Mouse (Mus musculus) intestine, postnatal 0 days (tissue): ENCODE measurements around the gene Pld3. TPM values are rescaled to one million over a fixed set of nuclear protein-coding genes. Genes with fewer than 3 reads are reported as not detected.

ENCODE experiments used
- ATAC-seq: fragments of 200-750 bp; cut with Nextera tagmentation; 2 replicates; pipeline ENCODE4 v1.8.0; 2017; ENCODE audit warnings: mild to moderate bottlenecking, moderate TSS enrichment, moderate library complexity
- H3K27ac ChIP-seq: fragments of 300-500 bp; sonication (generic); 2 replicates; pipeline ENCODE4 v1.5.1; 2014; ENCODE audit warnings: mild to moderate bottlenecking, low read depth, low read length, moderate library complexity
- H3K27me3 ChIP-seq: fragments of 300-500 bp; sonication (generic); replicated peaks from 2 replicates; pipeline ENCODE4 v1.6.1; 2014; ENCODE audit warnings: low read length, mixed read lengths; ENCODE audit not compliant: control insufficient read depth, insufficient read depth
- H3K36me3 ChIP-seq: fragments of 300-500 bp; sonication (generic); 2 replicates; pipeline ENCODE4 v1.6.1; 2014; ENCODE audit warnings: mild to moderate bottlenecking, moderate library complexity; ENCODE audit not compliant: control insufficient read depth, insufficient read depth
- H3K4me1 ChIP-seq: fragments of 300-500 bp; sonication (generic); replicated peaks from 2 replicates; pipeline ENCODE4 v1.6.1; 2014; ENCODE audit warnings: antibody characterized with exemption, low read length, mixed read lengths; ENCODE audit not compliant: control insufficient read depth, insufficient read depth
- H3K4me2 ChIP-seq: fragments of 300-500 bp; sonication (generic); replicated peaks from 2 replicates; pipeline ENCODE4 v1.6.1; 2014; ENCODE audit warnings: low read depth, mild to moderate bottlenecking, moderate library complexity
- H3K4me3 ChIP-seq: fragments of 300-500 bp; sonication (generic); 2 replicates; pipeline ENCODE4 v1.5.1; 2014; ENCODE audit warnings: low read depth, low read length
- H3K9ac ChIP-seq: fragments of 300-500 bp; sonication (generic); 2 replicates; pipeline ENCODE4 v1.6.1; 2014; ENCODE audit warnings: mild to moderate bottlenecking, low read depth, low read length
- H3K9me3 ChIP-seq: fragments of 300-500 bp; sonication (generic); 2 replicates; pipeline ENCODE4 v1.6.1; 2016; ENCODE audit warnings: mixed run types; ENCODE audit not compliant: control insufficient read depth
- CTCF ChIP-seq: sonication (generic); IDR thresholded peaks from 2 replicates; pipeline ENCODE4 v1.5.1; 2016; ENCODE audit warnings: low read depth, mild to moderate bottlenecking, control low read depth, antibody characterized with exemption, moderate library complexity
- WGBS: fragments of 180-500 bp; shearing (Covaris S2); extraction: QIAGEN DNeasy Blood & Tissue Kit; methylation state at CpG from one replicate; pipeline ENCODE4 v1.1.7; 2014; 5-methylcytosine and 5-hydroxymethylcytosine counted together
- polyA plus RNA-seq: library from polyadenylated mRNA; unstranded; fragments of >200 nt; fragmentation: Nextera tagmentation; extraction: Ambion mirVana; gene quantifications from 2 replicates; pipeline ENCODE4 v1.2.1, GENCODE M21; 2015

Pld3 gene
- polyA plus RNA-seq, 1 experiment from 2014 or later, result 48.7 TPM

DNA sequence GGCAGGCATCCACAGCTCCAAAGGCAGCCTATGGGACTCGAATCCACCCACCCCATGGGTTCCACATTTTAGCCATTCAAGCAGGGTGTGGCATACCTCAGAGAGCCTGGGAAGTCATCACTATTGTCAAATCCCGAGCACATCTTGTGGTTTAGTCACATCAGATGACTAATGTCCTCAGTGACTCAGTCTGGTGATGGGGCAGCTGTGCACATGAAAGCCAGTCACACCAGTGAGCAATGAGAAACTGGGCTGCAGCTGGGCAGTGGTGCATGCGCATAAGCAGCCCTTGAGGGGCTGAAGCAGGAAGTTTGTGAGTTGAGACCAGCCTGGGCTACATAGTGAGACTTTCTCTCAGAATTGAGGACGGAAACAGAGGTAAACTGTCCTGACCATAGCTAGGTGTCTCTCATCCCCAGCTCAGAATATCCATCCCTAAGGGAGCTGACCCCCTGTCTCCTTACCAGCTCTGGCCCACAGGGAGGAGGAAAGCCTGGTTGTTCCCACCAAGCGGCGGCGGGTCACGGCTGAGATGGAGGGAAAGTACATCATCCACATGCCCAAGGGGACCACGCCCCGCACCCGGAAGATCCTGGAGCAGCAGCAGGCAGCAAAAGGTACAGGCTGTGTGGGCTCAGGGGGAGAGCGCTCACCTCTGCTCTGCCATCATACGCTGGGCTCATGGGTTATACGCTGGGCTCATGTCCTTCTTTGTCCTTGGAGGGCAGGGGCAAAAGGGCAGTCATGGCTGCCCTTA is 21.3 kb upstream of the Pld3 start:
- TF ChIP-seq CTCF, result no peak
- no peak overlapping the region for H3K4me2 ChIP-seq
- H3K36me3 ChIP-seq, result peaks cover 54% of the 10 kb centered on the region
- no peaks in the 10 kb centered on the region for H3K9me3 ChIP-seq
- no peak overlapping the region for H3K9ac ChIP-seq
- no peak for ATAC-seq
- WGBS, result 91% methylated on average over 14 of the region's 14 CpGs
- no peaks in the 10 kb centered on the region for H3K4me1 ChIP-seq
- H3K4me3 ChIP-seq, result no peak overlapping the region
- no peak overlapping the region for H3K27ac ChIP-seq
- no peaks in the 10 kb centered on the region for H3K27me3 ChIP-seq

DNA sequence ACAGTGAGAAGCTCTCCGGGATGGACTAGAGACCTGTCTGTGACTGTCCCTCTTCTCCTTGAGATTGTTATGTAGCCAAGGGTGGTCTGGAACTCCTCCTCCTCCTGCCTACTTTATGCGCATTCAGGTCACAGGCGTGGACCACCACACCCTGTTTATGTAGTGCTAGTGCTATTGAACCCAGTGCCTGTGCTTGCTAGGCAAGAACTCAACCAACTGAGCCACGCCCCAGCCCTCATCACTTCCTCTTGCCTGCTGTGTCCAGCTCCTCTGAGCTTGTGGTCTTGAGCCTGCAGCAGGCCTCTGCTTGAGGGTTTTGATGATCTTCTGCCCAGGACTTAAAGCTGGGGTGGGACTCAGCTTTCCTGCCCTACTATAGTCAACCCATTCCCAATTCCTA is 19.1 kb upstream of the Pld3 start:
- Histone ChIP-seq H3K9me3 (no peaks in the 10 kb centered on the region), H3K27ac (no peak overlapping the region), H3K36me3 (peaks cover 60% of the 10 kb centered on the region), H3K9ac (no peak overlapping the region), H3K4me3 (no peak overlapping the region), H3K4me2 (no peak overlapping the region), H3K4me1 (no peaks in the 10 kb centered on the region), H3K27me3 (no peaks in the 10 kb centered on the region)
- ATAC-seq, result no peak
- 82% methylated on average over 4 of the region's 4 CpGs for WGBS
- no peak for TF ChIP-seq CTCF

DNA sequence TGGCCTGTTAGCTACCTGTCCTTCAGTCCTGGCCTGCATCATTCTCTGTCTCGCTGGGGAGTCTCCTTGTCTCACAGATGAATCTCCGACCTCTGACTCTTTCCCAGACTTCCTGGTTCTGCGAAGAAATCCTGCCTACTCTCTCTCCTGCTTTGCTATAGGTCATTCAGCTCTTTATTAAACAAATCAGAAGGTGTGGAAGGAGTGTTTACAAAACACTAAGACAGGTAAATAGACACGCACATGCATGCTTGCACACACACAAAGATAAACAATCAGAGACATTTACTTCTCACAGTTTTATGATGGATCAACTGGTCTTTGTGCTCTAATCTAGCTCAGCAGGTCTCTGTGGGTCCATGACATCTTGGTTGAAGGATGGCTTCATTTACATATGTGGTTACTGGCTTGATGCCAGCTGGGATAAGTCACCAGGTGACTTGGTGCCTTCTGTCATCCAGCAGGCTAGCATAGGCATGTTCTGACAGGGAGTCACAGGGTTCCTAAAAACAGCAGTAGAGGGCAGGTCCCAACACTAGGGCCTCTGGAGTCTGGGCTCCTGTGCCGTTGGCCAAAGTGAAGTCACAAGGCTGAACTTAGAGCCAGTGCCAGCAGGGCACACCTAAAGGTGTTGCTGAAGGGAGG is 16.7 kb upstream of the Pld3 start:
- H3K4me3 ChIP-seq, result no peak overlapping the region
- 79% methylated on average over 5 of the region's 5 CpGs for WGBS
- ATAC-seq, result no peak
- no peaks in the 10 kb centered on the region for H3K9me3 ChIP-seq
- no peak overlapping the region for H3K9ac ChIP-seq
- H3K27me3 ChIP-seq, result no peaks in the 10 kb centered on the region
- no peak overlapping the region for H3K27ac ChIP-seq
- TF ChIP-seq CTCF, result no peak
- H3K4me1 ChIP-seq, result no peaks in the 10 kb centered on the region
- no peak overlapping the region for H3K4me2 ChIP-seq
- H3K36me3 ChIP-seq, result peaks cover 57% of the 10 kb centered on the region

DNA sequence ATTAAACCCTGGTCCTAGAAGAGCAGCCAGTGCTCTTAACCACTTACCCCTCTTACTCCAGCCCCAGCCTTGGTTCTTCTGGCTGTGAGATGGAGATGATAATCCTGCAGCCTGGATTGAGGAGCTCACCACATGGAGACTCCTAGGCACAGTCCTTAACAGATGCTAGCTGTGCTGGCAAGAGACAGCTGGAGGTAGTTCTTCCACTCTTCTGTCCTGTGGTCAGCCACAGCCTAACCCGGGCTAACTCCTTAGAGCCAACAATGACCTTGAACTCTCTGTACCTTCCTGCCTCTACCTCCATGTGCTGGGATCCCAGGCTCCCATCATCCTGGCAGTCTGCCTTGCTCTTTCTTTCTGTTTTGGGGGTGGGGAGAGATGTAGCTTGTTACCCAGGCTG is 8.0 kb upstream of the Pld3 start:
- no peak for ATAC-seq
- WGBS, result 58% methylated on average over 1 of the region's 1 CpGs
- no peak overlapping the region for H3K27ac ChIP-seq
- no peaks in the 10 kb centered on the region for H3K9me3 ChIP-seq
- H3K4me2 ChIP-seq, result no peak overlapping the region
- no peaks in the 10 kb centered on the region for H3K4me1 ChIP-seq
- no peak for TF ChIP-seq CTCF
- H3K27me3 ChIP-seq, result no peaks in the 10 kb centered on the region
- H3K9ac ChIP-seq, result no peak overlapping the region
- H3K36me3 ChIP-seq, result peaks cover 55% of the 10 kb centered on the region
- H3K4me3 ChIP-seq, result no peak overlapping the region

DNA sequence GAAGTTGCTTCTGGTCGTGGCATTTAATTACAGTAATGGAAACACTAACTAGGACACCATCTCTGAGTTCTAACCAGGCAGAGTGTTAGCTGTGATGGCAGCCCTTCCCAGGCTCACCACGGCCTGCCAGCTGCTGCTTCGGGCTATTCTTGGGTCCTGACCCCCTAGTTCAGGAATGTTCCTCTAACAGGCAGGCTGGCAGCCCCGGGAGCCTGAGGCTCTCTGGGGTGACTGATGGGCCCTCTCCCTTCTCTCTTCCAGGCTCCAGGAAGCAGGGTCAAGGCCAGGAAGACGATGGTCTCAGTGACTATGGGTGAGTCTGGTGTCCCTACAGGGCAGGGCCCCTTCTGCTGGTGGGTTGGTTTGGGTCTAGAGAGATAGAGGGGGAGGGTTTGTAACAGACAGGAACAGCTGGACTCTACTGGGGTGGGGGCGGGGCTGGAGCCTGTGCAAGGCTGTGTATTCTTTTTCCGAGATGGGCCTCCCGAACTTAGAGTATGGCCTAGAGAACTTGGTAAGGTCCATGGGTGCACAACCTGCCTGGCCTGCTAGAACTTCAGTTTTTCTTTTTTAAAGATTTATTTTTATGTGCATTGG is 7.4 kb upstream of the Pld3 start:
- ATAC-seq, result no peak
- no peak overlapping the region for H3K27ac ChIP-seq
- H3K4me1 ChIP-seq, result no peaks in the 10 kb centered on the region
- H3K27me3 ChIP-seq, result no peaks in the 10 kb centered on the region
- no peak overlapping the region for H3K4me3 ChIP-seq
- no peaks in the 10 kb centered on the region for H3K9me3 ChIP-seq
- 54% methylated on average over 8 of the region's 8 CpGs for WGBS
- peaks cover 50% of the 10 kb centered on the region for H3K36me3 ChIP-seq
- H3K9ac ChIP-seq, result no peak overlapping the region
- no peak for TF ChIP-seq CTCF
- H3K4me2 ChIP-seq, result no peak overlapping the region

DNA sequence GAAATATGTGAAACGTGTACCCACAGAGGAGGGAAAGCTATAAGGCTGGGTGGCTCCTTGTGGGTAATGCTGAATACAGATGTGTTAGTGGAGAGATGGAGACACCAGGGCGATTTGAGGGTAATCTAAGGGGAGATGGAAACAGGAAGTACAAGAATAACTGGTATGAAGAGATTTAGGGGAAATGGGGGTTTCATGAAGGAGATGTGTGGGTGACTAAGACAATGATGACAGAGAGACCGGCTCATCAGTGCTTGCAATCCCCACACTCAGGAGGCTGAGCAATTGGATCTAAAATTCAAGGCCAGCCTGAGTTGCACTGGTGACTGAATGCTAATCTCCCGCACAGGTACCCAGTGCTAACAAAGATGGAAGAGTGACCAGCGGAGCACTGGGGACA is 948 bp downstream of the Pld3 start:
- H3K9me3 ChIP-seq, result no peaks in the 10 kb centered on the region
- H3K4me1 ChIP-seq, result no peaks in the 10 kb centered on the region
- no peaks in the 10 kb centered on the region for H3K27me3 ChIP-seq
- 43% methylated on average over 5 of the region's 5 CpGs for whole genome bisulfite sequencing
- peaks cover 6% of the 10 kb centered on the region; the same call in 1 of the 2 replicates for H3K36me3 ChIP-seq
- H3K4me3 ChIP-seq, result peak overlapping the region; percentile 73; the same call in 1 of the 2 replicates
- H3K9ac ChIP-seq, result no peak overlapping the region; the same call in 1 of the 2 replicates
- no peak for TF ChIP-seq CTCF
- no peak overlapping the region for H3K27ac ChIP-seq
- peak overlapping the region; percentile 71 for H3K4me2 ChIP-seq
- ATAC-seq, result no peak
